Mouse (Mus musculus) hindbrain, postnatal 0 days (tissue): ENCODE data around the gene Akr1b10. TPM values are rescaled to one million over a fixed set of nuclear protein-coding genes. Genes with fewer than 3 reads are reported as not detected.
A peak's percentile ranks its signal among the peaks of the same experiment; 100 is the strongest.

Experiments used
- ATAC-seq: fragments of 200-750 bp; cut with Nextera tagmentation; 2 replicates; pipeline ENCODE4 v1.8.0; 2017; ENCODE audit warnings: mild to moderate bottlenecking, moderate TSS enrichment, moderate library complexity
- DNase-seq: peaks from one replicate; pipeline ENCODE4 v3.0.0-alpha.2; 2015; ENCODE audit warnings: low spot score
- H3K27ac ChIP-seq: fragments of 300-500 bp; sonication (generic); 2 replicates; pipeline ENCODE4 v1.5.1; 2014; ENCODE audit warnings: mild to moderate bottlenecking
- H3K27me3 ChIP-seq: fragments of 300-500 bp; sonication (generic); 2 replicates; pipeline ENCODE4 v1.6.1; 2014; ENCODE audit warnings: low read length, mixed read lengths; ENCODE audit not compliant: insufficient read depth
- H3K36me3 ChIP-seq: fragments of 300-500 bp; sonication (generic); 2 replicates; pipeline ENCODE4 v1.6.1; 2014; ENCODE audit warnings: low read length, mixed read lengths; ENCODE audit not compliant: insufficient read depth
- H3K4me1 ChIP-seq: fragments of 300-500 bp; sonication (generic); 2 replicates; pipeline ENCODE4 v1.6.1; 2014; ENCODE audit warnings: antibody characterized with exemption, low read length, mixed read lengths; ENCODE audit not compliant: insufficient read depth
- H3K4me2 ChIP-seq: fragments of 300-500 bp; sonication (generic); 2 replicates; pipeline ENCODE4 v1.6.1; 2014; ENCODE audit warnings: low read depth, mild to moderate bottlenecking, low read length, moderate library complexity, mixed read lengths
- H3K4me3 ChIP-seq: fragments of 300-500 bp; sonication (generic); 2 replicates; pipeline ENCODE4 v1.5.1; 2014; ENCODE audit warnings: low read length
- H3K9ac ChIP-seq: fragments of 300-500 bp; sonication (generic); replicated peaks from 2 replicates; pipeline ENCODE4 v1.6.1; 2014; ENCODE audit warnings: mild to moderate bottlenecking, low read length, moderate library complexity, mixed read lengths
- H3K9me3 ChIP-seq: fragments of 300-500 bp; sonication (generic); 2 replicates; pipeline ENCODE4 v1.6.1; 2016; ENCODE audit warnings: low read length, mixed read lengths
- CTCF ChIP-seq: IDR thresholded peaks from 2 replicates; pipeline ENCODE4 v1.5.1; 2016; ENCODE audit warnings: antibody characterized with exemption, control low read depth, low read depth
- WGBS: fragments of 180-500 bp; shearing (Covaris S2); extraction: QIAGEN DNeasy Blood & Tissue Kit; methylation state at CpG from one replicate; pipeline ENCODE4 v1.1.7; 2014; 5-methylcytosine and 5-hydroxymethylcytosine counted together
- polyA plus RNA-seq: library from polyadenylated mRNA; unstranded; fragments of >200 nt; fragmentation: Nextera tagmentation; extraction: Ambion mirVana; gene quantifications from 2 replicates; pipeline ENCODE4 v1.2.1, GENCODE M21; 2015
- total RNA-seq: library from RNA; depleted of rRNA; stranded (reverse); fragments of >200 nt; gene quantifications from 2 replicates; pipeline ENCODE4 v1.2.3, GENCODE M21; 2014; rRNA removed

The Akr1b10 gene
- total RNA-seq = 16.4 and 17.2 TPM in 2 replicates
- polyA plus RNA-seq = 22.0 and 25.1 TPM in 2 replicates

DNA sequence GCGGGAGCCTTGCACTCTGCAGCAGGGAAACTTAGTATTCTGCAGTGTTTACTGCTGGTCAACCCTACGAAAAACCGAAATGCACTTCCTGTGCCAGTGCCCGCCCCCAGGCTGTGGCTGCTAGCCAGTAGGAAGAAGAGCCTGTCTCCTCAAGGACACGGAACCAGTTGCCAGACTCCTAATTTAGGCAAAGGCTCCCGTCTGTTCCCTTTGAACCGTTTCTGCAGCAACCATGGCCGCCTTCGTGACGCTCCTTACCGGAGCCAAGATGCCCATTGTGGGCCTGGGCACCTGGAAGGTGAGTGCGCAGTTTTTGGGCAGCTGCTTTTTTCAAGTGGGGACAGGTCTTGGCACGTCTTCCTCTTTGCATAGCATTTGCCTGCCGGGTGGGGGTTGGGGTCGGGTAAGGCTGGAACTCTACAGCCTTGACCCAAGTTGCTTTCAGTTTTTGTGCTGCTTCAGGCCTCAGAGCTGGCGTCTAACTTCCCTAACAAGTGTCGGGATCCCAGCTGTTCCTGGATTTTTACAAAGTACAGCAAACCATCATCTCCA lies at the start of gene Akr1b10:
Gene Akr1b10, plus strand, starts transcription at position 109 of the 552 bp plus-strand sequence.
- TF ChIP-seq CTCF = no peak
- Histone ChIP-seq H3K36me3 (no peaks in the 10 kb centered on the region), H3K27me3 (no peaks in the 10 kb centered on the region), H3K4me2 (peak within 1 kb of the TSS; percentile 66), H3K4me3 (peak within 1 kb of the TSS; percentile 44), H3K9ac (peak within 1 kb of the TSS; percentile 37), H3K9me3 (no peaks in the 10 kb centered on the region), H3K27ac (peak within 1 kb of the TSS; percentile 64), H3K4me1 (no peaks in the 10 kb centered on the region)
- WGBS = 2% methylated on average over 17 of the region's 17 CpGs
- DNase-seq (peak; percentile 87), ATAC-seq (peak; percentile 87)

DNA sequence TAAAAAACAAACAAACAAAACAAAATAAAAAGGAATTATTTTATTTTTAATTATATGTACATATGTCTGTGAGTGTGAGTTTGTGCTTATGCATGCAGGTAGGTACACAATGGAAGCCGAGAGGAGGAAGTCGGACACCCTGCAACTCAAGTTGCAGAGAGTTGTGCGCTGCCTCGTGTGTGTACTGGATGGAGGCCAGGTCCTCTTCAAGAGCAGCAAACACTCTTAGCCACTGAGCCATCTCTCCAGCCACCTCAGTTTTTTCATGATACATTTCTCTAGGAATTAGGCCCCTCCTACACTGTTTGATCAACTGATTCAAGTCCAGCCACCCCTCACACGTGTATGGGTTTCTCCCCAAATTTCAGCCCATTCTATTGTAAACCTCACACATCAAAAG lies 49.3 kb upstream of the Akr1b10 start:
- no peak overlapping the region for H3K9ac ChIP-seq
- WGBS = 88% methylated on average over 5 of the region's 5 CpGs

DNA sequence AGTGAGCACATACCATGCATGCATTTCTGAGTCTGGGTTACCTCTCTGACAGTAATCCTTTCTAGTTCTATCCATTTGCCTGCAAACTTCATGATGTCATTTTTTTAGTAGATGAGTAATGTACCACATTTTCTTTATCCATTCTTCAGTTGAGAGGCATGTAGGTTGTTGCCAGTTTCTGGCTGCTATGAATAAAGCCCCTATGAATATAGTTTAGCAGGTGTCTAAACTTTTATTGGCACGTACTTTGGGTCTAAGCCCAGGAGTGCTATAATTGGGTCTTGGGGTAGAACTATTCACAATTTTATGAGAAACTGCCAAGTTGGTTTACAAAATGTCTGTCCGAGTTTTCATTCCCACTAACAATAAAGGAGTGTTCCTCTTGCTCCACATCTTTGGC lies 46.2 kb upstream of the Akr1b10 start:
- no peak overlapping the region for H3K4me2 ChIP-seq
- no peaks in the 10 kb centered on the region for H3K9me3 ChIP-seq
- WGBS = 75% methylated on average over 2 of the region's 2 CpGs
- DNase-seq = no peak
- TF ChIP-seq CTCF = no peak
- no peak overlapping the region for H3K9ac ChIP-seq
- H3K27ac ChIP-seq = no peak overlapping the region
- no peaks in the 10 kb centered on the region for H3K4me1 ChIP-seq
- H3K27me3 ChIP-seq = no peaks in the 10 kb centered on the region
- no peak for ATAC-seq
- no peaks in the 10 kb centered on the region for H3K36me3 ChIP-seq
- H3K4me3 ChIP-seq = no peak overlapping the region

More for the DNA sequence above, 49.3 kb upstream of the Akr1b10 start:
- Histone ChIP-seq H3K27me3 (no peaks in the 10 kb centered on the region), H3K4me3 (no peak overlapping the region), H3K36me3 (no peaks in the 10 kb centered on the region), H3K4me2 (no peak overlapping the region), H3K9me3 (no peaks in the 10 kb centered on the region), H3K27ac (no peak overlapping the region), H3K4me1 (no peaks in the 10 kb centered on the region)
- TF ChIP-seq CTCF = no peak
- ATAC-seq = no peak
- DNase-seq = no peak

DNA sequence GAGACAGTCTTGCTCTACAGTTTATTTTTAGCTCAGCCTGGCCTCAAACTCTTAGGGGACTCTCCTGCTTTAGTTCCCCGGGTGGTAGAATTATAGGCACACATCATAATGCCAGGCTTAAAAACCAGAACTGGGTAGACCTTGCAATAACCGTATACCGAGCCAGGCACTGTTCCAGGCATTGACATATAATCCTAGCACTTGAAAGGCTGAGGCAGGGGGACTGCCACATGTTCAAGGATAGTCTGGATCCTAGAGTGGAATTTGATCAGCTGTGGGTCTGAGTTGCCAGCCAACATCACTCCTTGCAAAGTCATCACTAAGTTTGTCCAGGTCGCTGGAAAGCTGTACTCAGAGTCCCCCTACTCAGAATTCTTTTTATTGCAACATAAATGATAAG lies 42.0 kb upstream of the Akr1b10 start:
- Histone ChIP-seq H3K36me3 (no peaks in the 10 kb centered on the region), H3K27me3 (no peaks in the 10 kb centered on the region), H3K27ac (no peak overlapping the region), H3K4me3 (no peak overlapping the region), H3K4me2 (no peak overlapping the region), H3K9ac (no peak overlapping the region), H3K9me3 (no peaks in the 10 kb centered on the region), H3K4me1 (no peaks in the 10 kb centered on the region)
- TF ChIP-seq CTCF = no peak
- DNase-seq (no peak), ATAC-seq (no peak)
- 84% methylated on average over 4 of the region's 4 CpGs for WGBS

DNA sequence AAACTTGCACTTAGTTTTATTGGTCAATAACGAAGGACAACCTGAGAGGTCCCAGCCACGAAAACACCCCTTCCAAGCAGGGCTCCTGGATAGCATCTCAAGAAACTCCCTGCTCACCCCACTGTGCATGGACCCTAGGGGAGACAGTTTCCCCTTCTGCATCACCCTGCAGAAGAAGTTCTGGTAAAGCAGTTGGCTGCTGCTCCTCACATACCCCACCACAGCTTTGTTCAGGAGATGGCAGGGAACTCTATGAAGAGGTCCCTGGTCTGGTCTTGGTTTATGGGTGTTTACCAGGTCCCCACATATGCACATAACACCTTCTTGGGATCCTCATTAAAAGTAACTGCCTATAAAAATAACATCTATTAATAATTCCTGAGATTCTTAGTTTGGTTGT lies 41.5 kb upstream of the Akr1b10 start:
- Histone ChIP-seq H3K4me1 (no peaks in the 10 kb centered on the region), H3K4me2 (no peak overlapping the region), H3K27me3 (no peaks in the 10 kb centered on the region), H3K9me3 (no peaks in the 10 kb centered on the region), H3K36me3 (no peaks in the 10 kb centered on the region), H3K27ac (no peak overlapping the region), H3K4me3 (no peak overlapping the region), H3K9ac (no peak overlapping the region)
- no peak for ATAC-seq
- TF ChIP-seq CTCF = no peak
- DNase-seq = no peak
- 96% methylated on average over 2 of the region's 2 CpGs for WGBS

DNA sequence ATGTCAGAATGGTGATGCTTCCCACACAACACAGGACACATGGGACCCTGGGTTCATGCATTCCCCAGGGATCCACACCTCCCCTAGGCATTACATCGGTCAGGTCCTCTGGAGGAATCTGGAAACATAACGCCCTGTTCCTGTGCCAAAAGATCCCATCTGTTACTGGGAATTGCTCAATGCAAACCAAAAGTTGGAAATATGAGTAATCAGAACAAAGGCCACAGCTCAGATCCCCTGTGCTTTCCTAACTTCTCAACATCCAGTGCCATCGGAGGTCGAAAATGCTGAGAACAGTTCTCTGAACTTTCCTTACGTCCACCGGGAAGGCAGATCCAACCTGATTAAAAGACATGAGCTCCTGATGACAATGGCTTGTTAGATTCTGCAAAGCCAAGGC lies 40.6 kb upstream of the Akr1b10 start:
- no peak for ATAC-seq
- no peak for DNase-seq
- WGBS = 67% methylated on average over 6 of the region's 6 CpGs
- Histone ChIP-seq H3K36me3 (no peaks in the 10 kb centered on the region), H3K9me3 (no peaks in the 10 kb centered on the region), H3K9ac (no peak overlapping the region), H3K4me2 (no peak overlapping the region), H3K27ac (no peak overlapping the region), H3K4me3 (no peak overlapping the region), H3K27me3 (no peaks in the 10 kb centered on the region), H3K4me1 (no peaks in the 10 kb centered on the region)
- TF ChIP-seq CTCF = no peak

DNA sequence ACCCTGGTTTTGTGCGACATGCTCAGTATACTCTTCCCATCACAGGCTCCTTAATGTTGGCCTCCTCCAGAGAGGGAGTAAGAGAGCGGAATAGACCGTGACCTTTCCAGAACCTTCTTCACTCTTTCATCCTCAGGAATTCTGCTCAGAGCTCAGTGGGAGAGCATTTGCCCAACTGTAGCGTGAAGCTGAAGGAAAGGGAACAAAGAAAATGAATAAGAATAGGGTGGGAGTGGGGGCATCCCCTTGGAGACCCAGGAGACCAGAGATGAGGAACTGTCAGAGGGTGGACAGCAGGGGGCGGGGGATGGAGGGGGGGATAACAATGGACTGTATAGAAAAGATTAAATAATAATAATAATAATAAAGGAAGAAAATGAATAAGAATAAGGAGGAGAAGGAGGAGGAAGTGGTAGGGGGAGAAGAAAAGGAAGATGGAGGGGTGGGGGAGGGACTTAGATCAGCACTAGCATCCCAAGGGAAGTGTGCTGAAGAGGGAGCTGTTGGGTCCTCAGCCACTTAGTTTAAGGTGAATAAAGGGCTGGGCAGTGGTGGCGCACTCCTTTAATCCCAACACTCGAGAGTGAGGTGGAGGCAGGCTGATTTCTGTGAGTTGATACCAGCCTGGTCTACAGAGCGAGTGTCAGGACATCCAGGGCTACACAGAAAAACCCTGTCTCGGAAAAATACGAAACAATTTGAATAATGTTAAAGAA lies 39.7 kb upstream of the Akr1b10 start:
- no peak overlapping the region for H3K4me2 ChIP-seq
- 33% methylated on average over 10 of the region's 10 CpGs for WGBS
- H3K36me3 ChIP-seq = no peaks in the 10 kb centered on the region

More for the DNA sequence above, 39.7 kb upstream of the Akr1b10 start:
- Histone ChIP-seq H3K4me1 (no peaks in the 10 kb centered on the region), H3K9me3 (no peaks in the 10 kb centered on the region), H3K27me3 (no peaks in the 10 kb centered on the region), H3K4me3 (no peak overlapping the region), H3K9ac (no peak overlapping the region), H3K27ac (no peak overlapping the region)
- no peak for TF ChIP-seq CTCF
- DNase-seq (no peak), ATAC-seq (no peak)
